Mouse (Mus musculus) limb, embryonic 14.5 days (tissue): Measurements from ENCODE around the gene Slc16a6. TPM values are rescaled to one million over a fixed set of nuclear protein-coding genes. Genes with fewer than 3 reads are reported as not detected.

Experiments
- ATAC-seq: fragments of 200-750 bp; cut with Nextera tagmentation; 2 replicates; pipeline ENCODE4 v1.8.0; 2017; ENCODE audit warnings: low read depth, moderate number of reproducible peaks, moderate TSS enrichment; ENCODE audit not compliant: low FRiP score
- DNase-seq: peaks from one replicate; pipeline ENCODE4 v3.0.0-alpha.2; 2015; ENCODE audit warnings: low spot score
- H3K27ac ChIP-seq: fragments of 300-500 bp; sonication (generic); replicated peaks from 2 replicates; pipeline ENCODE4 v1.5.1; 2014; ENCODE audit warnings: low read depth, mild to moderate bottlenecking, low read length, moderate library complexity, mixed read lengths
- H3K27me3 ChIP-seq: fragments of 300-500 bp; sonication (generic); 2 replicates; pipeline ENCODE4 v1.6.1; 2014; ENCODE audit warnings: low read length, mixed read lengths; ENCODE audit not compliant: control insufficient read depth, insufficient read depth
- H3K36me3 ChIP-seq: fragments of 300-500 bp; sonication (generic); 2 replicates; pipeline ENCODE4 v1.6.1; 2014; ENCODE audit warnings: mild to moderate bottlenecking, low read length, moderate library complexity, mixed read lengths; ENCODE audit not compliant: control insufficient read depth, insufficient read depth
- H3K4me1 ChIP-seq: fragments of 300-500 bp; sonication (generic); 2 replicates; pipeline ENCODE4 v1.6.1; 2014; ENCODE audit warnings: antibody characterized with exemption, low read length, mixed read lengths; ENCODE audit not compliant: control insufficient read depth, insufficient read depth
- H3K4me2 ChIP-seq: fragments of 300-500 bp; sonication (generic); replicated peaks from 2 replicates; pipeline ENCODE4 v1.6.1; 2014; ENCODE audit warnings: low read depth, mild to moderate bottlenecking, low read length, moderate library complexity; ENCODE audit not compliant: severe bottlenecking
- H3K4me3 ChIP-seq: fragments of 300-500 bp; sonication (generic); replicated peaks from 2 replicates; pipeline ENCODE4 v1.5.1; 2014; ENCODE audit warnings: low read length
- H3K9ac ChIP-seq: fragments of 300-500 bp; sonication (generic); 2 replicates; pipeline ENCODE4 v1.6.1; 2014; ENCODE audit warnings: mild to moderate bottlenecking, low read depth, low read length, moderate library complexity; ENCODE audit not compliant: severe bottlenecking
- H3K9me3 ChIP-seq: fragments of 300-500 bp; sonication (generic); 2 replicates; pipeline ENCODE4 v1.6.1; 2016; ENCODE audit warnings: low read length; ENCODE audit not compliant: control insufficient read depth
- POLR2A ChIP-seq: fragments of 200-500 bp; IDR thresholded peaks from 2 replicates; pipeline ENCODE4 v1.8.0; 2012; ENCODE audit warnings: inconsistent platforms, mild to moderate bottlenecking, moderate library complexity, borderline replicate concordance; ENCODE audit not compliant: insufficient read depth, insufficient read length; ENCODE audit errors: extremely low read depth
- WGBS: fragments of 180-500 bp; shearing (Covaris S2); extraction: QIAGEN DNeasy Blood & Tissue Kit; methylation state at CpG from one replicate; pipeline ENCODE4 v1.1.7; 2014; 5-methylcytosine and 5-hydroxymethylcytosine counted together
- polyA plus RNA-seq, 2 experiments: library from polyadenylated mRNA; depleted of rRNA in 1 of 2; stranded (reverse) in 1 of 2; unstranded in 1 of 2; fragments of >200 nt; fragmentation: Nextera tagmentation in 1 of 2; extraction: Ambion mirVana in 1 of 2; gene quantifications; 2 replicates each; pipeline versions ENCODE4 v1.2.1 to v1.2.3; 2012 to 2014

The Slc16a6 gene
- polyA plus RNA-seq, 2 experiments: 2.9 to 5.9 TPM

DNA sequence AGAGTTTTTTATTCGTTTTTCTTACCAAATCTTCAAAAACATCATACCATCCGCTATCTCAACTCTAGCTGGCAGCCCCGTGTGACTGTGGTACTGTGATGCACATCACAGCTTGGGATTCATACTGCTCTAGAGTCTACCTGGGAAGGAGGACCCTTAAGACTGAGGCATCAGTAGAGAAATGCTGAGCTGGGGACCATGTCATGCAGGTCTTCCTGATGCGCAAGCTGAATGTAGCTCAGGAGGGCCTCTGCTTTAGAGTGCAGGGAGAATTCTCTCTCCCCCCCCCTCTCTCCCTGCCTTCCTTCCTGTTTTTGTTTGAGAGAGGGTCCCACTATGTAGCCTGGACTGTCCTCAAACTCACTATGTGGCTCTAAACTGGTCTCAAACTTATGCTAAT is 32.8 kb downstream of the Slc16a6 start:
- TF ChIP-seq POLR2A: no peak
- Histone ChIP-seq H3K4me3 (peak overlapping the region; percentile 55), H3K9ac (no peak overlapping the region), H3K4me1 (peaks cover 4% of the 10 kb centered on the region; the same call in 1 of the 2 replicates), H3K9me3 (no peaks in the 10 kb centered on the region), H3K4me2 (peak overlapping the region; percentile 88), H3K36me3 (peaks cover 26% of the 10 kb centered on the region), H3K27ac (no peak overlapping the region), H3K27me3 (no peaks in the 10 kb centered on the region)
- no peak for ATAC-seq
- DNase-seq: no peak
- WGBS: 62% methylated on average over 4 of the region's 4 CpGs

GRCm38 (mm10) chr11:109439829-109440340 is 33.5 kb downstream of the Slc16a6 start:
- Histone ChIP-seq H3K27me3 (no peaks in the 10 kb centered on the region), H3K4me3 (peak overlapping the region; percentile 55), H3K4me1 (peaks cover 4% of the 10 kb centered on the region; the same call in 1 of the 2 replicates), H3K27ac (no peak overlapping the region), H3K9me3 (no peaks in the 10 kb centered on the region), H3K36me3 (peaks cover 33% of the 10 kb centered on the region), H3K4me2 (peak overlapping the region; percentile 88), H3K9ac (peak overlapping the region; percentile 65)
- TF ChIP-seq POLR2A: no peak
- ATAC-seq: peak; percentile 47
- DNase-seq: peak; percentile 65
- 3% methylated on average over 32 of the region's 32 CpGs for WGBS

DNA sequence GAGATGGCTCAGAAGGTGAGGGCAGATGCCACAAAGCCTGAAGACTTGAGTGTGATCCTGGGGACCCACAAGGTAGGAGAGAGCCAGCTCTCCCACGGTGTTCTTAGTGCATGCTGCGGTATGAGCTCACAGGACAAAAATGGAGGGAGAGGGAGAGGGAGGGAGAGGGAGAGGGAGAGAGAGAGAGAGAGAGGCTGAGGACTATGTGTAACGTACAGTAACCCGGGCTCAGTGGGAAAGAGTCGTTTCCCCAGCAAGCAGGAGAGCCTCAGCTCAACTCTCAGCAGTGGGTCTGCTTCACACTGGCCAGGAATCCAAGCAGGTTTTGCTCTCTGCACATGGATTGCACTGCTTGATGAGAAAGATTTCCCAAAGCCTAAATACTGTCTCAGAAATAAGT is 34.2 kb downstream of the Slc16a6 start:
- peak overlapping the region; percentile 88; the same call in 1 of the 2 replicates for H3K4me2 ChIP-seq
- no peaks in the 10 kb centered on the region for H3K27me3 ChIP-seq
- ATAC-seq: peak; percentile 42; the same call in 1 of the 2 replicates
- DNase-seq: no peak
- peaks cover 4% of the 10 kb centered on the region; the same call in 1 of the 2 replicates for H3K4me1 ChIP-seq
- 19% methylated on average over 5 of the region's 5 CpGs for WGBS
- H3K27ac ChIP-seq: no peak overlapping the region
- H3K36me3 ChIP-seq: peaks cover 40% of the 10 kb centered on the region
- 0 out of 2 replicates have a peak overlapping the region, but pooled peaks have one; percentile 65 for H3K9ac ChIP-seq
- no peaks in the 10 kb centered on the region for H3K9me3 ChIP-seq
- no peak for TF ChIP-seq POLR2A
- H3K4me3 ChIP-seq: peak overlapping the region; percentile 55; the same call in 1 of the 2 replicates

- Histone ChIP-seq H3K27me3 (no peaks in the 10 kb centered on the region), H3K36me3 (peaks cover 52% of the 10 kb centered on the region), H3K27ac (no peak overlapping the region), H3K4me3 (no peak overlapping the region), H3K9me3 (no peaks in the 10 kb centered on the region), H3K4me1 (peaks cover 4% of the 10 kb centered on the region; the same call in 1 of the 2 replicates), H3K9ac (no peak overlapping the region), H3K4me2 (no peak overlapping the region)
- whole genome bisulfite sequencing: 67% methylated on average over 7 of the region's 8 CpGs
- DNase-seq: no peak
- TF ChIP-seq POLR2A: no peak
- no peak for ATAC-seq
Measured at GRCm38 (mm10) chr11:109436889-109437288, 36.5 kb downstream of the Slc16a6 start.

GRCm38 (mm10) chr11:109434233-109434798 is 39.1 kb downstream of the Slc16a6 start:
- no peak for TF ChIP-seq POLR2A
- Histone ChIP-seq H3K4me1 (peaks cover 7% of the 10 kb centered on the region), H3K9me3 (no peaks in the 10 kb centered on the region), H3K9ac (no peak overlapping the region), H3K27ac (no peak overlapping the region), H3K27me3 (no peaks in the 10 kb centered on the region), H3K4me2 (no peak overlapping the region), H3K36me3 (peaks cover 72% of the 10 kb centered on the region), H3K4me3 (no peak overlapping the region)
- no peak for DNase-seq
- WGBS: 91% methylated on average over 16 of the region's 16 CpGs
- ATAC-seq: no peak
